Mouse (Mus musculus) stomach, embryonic 16.5 days (tissue): ENCODE results near the gene Ythdf2. TPM values are rescaled to one million over a fixed set of nuclear protein-coding genes. Genes with fewer than 3 reads are reported as not detected.

Source experiments
- ATAC-seq: fragments of 200-750 bp; cut with Nextera tagmentation; 2 replicates; pipeline ENCODE4 v1.8.0; 2017; ENCODE audit warnings: moderate number of reproducible peaks, moderate TSS enrichment; ENCODE audit not compliant: insufficient read depth, low FRiP score
- H3K27ac ChIP-seq: fragments of 300-500 bp; sonication (generic); 2 replicates; pipeline ENCODE4 v1.5.1; 2014; ENCODE audit warnings: low read length
- H3K27me3 ChIP-seq: fragments of 300-500 bp; sonication (generic); 2 replicates; pipeline ENCODE4 v1.6.1; 2014; ENCODE audit warnings: low read length, control low read depth, mixed read lengths; ENCODE audit not compliant: control insufficient read depth, insufficient read depth
- H3K36me3 ChIP-seq: fragments of 300-500 bp; sonication (generic); 2 replicates; pipeline ENCODE4 v1.6.1; 2014; ENCODE audit warnings: low read length; ENCODE audit not compliant: control insufficient read depth, insufficient read depth
- H3K4me1 ChIP-seq: fragments of 300-500 bp; sonication (generic); 2 replicates; pipeline ENCODE4 v1.6.1; 2014; ENCODE audit warnings: low read length, control low read depth, mixed read lengths; ENCODE audit not compliant: control insufficient read depth, insufficient read depth
- H3K4me2 ChIP-seq: fragments of 300-500 bp; sonication (generic); 2 replicates; pipeline ENCODE4 v1.6.1; 2014; ENCODE audit warnings: low read depth, low read length, mixed read lengths
- H3K4me3 ChIP-seq: fragments of 300-500 bp; sonication (generic); replicated peaks from 2 replicates; pipeline ENCODE4 v1.5.1; 2014; ENCODE audit warnings: mild to moderate bottlenecking, low read length
- H3K9ac ChIP-seq: fragments of 300-500 bp; sonication (generic); 2 replicates; pipeline ENCODE4 v1.6.1; 2014; ENCODE audit warnings: low read length
- H3K9me3 ChIP-seq: fragments of 300-500 bp; sonication (generic); replicated peaks from 2 replicates; pipeline ENCODE4 v1.6.1; 2016; ENCODE audit warnings: low read length, control low read depth; ENCODE audit not compliant: control insufficient read depth
- WGBS: fragments of 180-500 bp; shearing (Covaris S2); extraction: QIAGEN DNeasy Blood & Tissue Kit; methylation state at CpG from one replicate; pipeline ENCODE4 v1.1.7; 2014; 5-methylcytosine and 5-hydroxymethylcytosine counted together
- polyA plus RNA-seq: library from polyadenylated mRNA; unstranded; fragments of >200 nt; fragmentation: Nextera tagmentation; extraction: Ambion mirVana; gene quantifications from 2 replicates; pipeline ENCODE4 v1.2.1, GENCODE M21; 2015

Ythdf2 gene
- polyA plus RNA-seq, 1 experiment from 2014 or later, result 84.2 TPM

DNA sequence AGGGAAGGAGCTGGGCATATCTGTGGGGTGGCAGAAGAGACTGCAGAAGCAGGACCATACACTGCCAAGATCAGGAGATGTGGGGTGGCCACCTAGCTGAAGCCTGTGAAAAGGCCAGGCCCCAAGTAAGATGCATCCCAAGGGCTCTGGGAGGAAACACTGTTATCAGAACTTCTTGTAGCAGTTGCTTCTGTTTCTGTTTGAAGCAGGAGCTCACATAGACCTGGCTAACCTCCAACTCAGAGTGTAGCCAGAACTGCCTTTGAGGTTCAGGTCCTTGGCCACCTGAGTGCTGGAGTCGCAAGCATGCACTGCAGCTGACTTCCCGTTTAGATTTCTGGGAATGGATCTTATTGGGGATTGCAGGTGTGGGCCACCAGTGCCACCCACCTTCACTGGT is 5.7 kb upstream of the Ythdf2 start:
- H3K4me2 ChIP-seq, result no peak overlapping the region
- WGBS, result 69% methylated on average over 2 of the region's 2 CpGs
- no peaks in the 10 kb centered on the region for H3K27me3 ChIP-seq
- no peak overlapping the region for H3K27ac ChIP-seq
- no peak overlapping the region for H3K9ac ChIP-seq
- H3K4me3 ChIP-seq, result no peak overlapping the region
- H3K36me3 ChIP-seq, result no peaks in the 10 kb centered on the region
- H3K9me3 ChIP-seq, result no peaks in the 10 kb centered on the region
- no peak for ATAC-seq
- no peaks in the 10 kb centered on the region for H3K4me1 ChIP-seq

DNA sequence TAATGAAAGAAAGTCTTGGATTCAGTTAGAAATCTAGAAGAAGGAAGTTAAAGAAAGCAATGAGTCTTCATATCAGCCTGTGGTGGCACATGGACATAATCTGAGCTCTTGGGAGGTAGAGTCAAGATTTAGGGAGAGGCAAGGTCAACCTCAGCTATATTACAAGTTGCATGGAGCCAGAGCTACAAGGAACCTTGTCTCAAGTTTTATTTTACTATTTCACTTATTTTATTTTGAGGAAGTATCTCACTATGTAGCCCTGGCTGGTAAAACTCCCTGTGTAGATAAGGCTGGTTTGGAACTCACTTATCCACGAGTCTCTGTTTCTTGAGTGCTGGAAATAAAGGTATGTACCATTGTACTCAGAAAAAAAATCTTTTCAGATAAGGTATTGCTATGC is 4.5 kb upstream of the Ythdf2 start:
- no peak overlapping the region for H3K4me2 ChIP-seq
- H3K36me3 ChIP-seq, result no peaks in the 10 kb centered on the region
- WGBS, result 48% methylated on average over 1 of the region's 1 CpGs
- no peaks in the 10 kb centered on the region for H3K9me3 ChIP-seq
- peaks cover 4% of the 10 kb centered on the region; the same call in 1 of the 2 replicates for H3K4me1 ChIP-seq
- H3K9ac ChIP-seq, result no peak overlapping the region
- no peak overlapping the region for H3K4me3 ChIP-seq
- no peak overlapping the region for H3K27ac ChIP-seq
- no peaks in the 10 kb centered on the region for H3K27me3 ChIP-seq
- ATAC-seq, result no peak

DNA sequence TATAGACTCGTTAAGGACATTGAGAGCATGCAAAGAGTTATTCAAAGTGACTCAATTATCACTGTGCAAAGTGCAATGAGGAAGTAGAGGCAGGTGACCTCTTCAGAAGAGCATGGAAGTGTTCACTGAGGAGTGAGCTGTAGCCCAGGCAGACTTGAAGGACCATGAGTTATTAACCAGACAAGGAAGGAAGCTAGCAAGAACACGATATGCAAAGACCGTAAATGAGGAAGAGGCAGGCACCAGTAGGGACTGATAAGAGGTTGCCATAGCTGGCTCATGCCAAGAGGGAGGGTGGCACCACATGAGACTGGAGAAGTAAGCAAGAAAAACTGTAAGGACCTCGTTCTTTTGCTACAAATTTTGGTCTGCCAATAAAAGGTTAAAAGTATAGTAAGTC is 2.7 kb upstream of the Ythdf2 start:
- Histone ChIP-seq H3K9me3 (no peaks in the 10 kb centered on the region), H3K27ac (peak overlapping the region; percentile 14; the same call in 1 of the 2 replicates), H3K27me3 (no peaks in the 10 kb centered on the region), H3K4me3 (no peak overlapping the region), H3K4me2 (no peak overlapping the region), H3K36me3 (0 out of 2 replicates have a peak, but pooled peaks cover 2% of the 10 kb centered on the region), H3K4me1 (peaks cover 12% of the 10 kb centered on the region), H3K9ac (no peak overlapping the region)
- ATAC-seq, result no peak
- WGBS, result 63% methylated on average over 4 of the region's 4 CpGs

DNA sequence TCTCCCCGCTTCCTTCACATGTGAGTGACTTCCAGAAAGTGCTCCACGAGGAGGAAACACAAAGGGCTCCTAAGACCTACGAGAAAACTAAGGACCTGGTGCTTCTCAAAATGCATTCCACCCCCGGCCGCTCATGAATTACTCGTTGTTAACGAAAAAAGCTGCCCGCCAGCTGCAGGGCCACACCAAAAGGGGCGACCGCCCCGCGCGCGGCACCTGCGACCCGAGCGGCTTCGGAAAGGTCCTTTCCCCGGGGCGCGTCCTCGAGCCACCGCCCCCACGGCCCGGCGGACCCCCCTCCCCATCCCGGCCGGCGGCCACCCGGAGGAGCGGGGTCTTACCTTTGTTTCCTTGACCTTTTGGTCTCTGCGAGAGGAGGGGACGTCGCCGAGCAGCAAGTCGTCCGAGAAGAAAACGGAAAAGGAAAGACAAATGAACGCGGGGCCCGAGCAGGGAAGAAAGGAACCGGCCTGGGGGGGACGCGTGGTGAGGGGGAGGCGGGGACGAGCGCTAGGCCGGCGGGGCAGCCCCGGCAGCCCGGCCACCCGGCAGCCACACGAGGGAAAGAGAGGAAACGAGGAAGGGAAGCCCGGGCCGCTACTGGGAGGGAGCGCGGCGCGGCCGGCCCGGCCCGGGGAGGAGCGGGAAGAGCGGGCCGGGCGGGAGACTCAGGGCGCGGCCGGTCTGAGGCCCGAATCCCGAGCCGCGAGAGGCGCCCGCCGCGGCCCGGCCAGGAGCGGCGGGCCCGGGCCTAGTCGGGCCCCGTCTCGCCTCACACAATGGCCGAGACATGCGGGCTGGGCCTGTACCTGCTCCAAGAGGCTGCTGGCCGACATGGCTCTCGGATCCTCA is 786 bp downstream of the Ythdf2 start:
- peak overlapping the region; percentile 97 for H3K4me3 ChIP-seq
- H3K27ac ChIP-seq, result peak overlapping the region; percentile 94
- H3K4me2 ChIP-seq, result peak overlapping the region; percentile 71
- H3K9me3 ChIP-seq, result no peaks in the 10 kb centered on the region
- H3K36me3 ChIP-seq, result peaks cover 8% of the 10 kb centered on the region; the same call in 1 of the 2 replicates
- under 1% methylated on average over 86 of the region's 89 CpGs for WGBS
- H3K27me3 ChIP-seq, result no peaks in the 10 kb centered on the region
- peak; percentile 79 for ATAC-seq
- peaks cover 17% of the 10 kb centered on the region for H3K4me1 ChIP-seq
- peak overlapping the region; percentile 99 for H3K9ac ChIP-seq

DNA sequence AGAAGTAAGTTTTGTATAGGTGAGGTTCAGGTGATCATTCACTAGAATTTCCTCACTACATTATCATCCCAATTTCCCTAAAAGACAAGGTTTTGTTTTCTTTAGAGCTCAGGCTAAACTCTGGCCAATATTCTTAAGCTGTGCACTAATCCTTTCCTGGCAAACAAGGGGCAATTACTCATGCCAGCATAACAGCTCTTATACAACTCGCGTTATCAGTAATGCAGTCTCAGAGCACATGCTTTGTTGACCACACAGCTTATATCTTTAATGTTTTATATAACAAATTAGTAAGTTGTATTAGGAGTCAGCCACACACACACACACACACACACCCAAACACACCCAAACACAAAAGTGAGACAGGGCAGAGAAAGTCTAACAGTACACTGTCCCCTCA is 1.8 kb downstream of the Ythdf2 start:
- H3K4me2 ChIP-seq, result peak overlapping the region; percentile 71
- H3K36me3 ChIP-seq, result peaks cover 8% of the 10 kb centered on the region; the same call in 1 of the 2 replicates
- H3K4me3 ChIP-seq, result peak overlapping the region; percentile 97
- H3K9ac ChIP-seq, result peak overlapping the region; percentile 99
- H3K4me1 ChIP-seq, result peaks cover 17% of the 10 kb centered on the region
- no peaks in the 10 kb centered on the region for H3K9me3 ChIP-seq
- 12% methylated on average over 2 of the region's 2 CpGs for WGBS
- no peak for ATAC-seq
- no peaks in the 10 kb centered on the region for H3K27me3 ChIP-seq
- no peak overlapping the region for H3K27ac ChIP-seq

DNA sequence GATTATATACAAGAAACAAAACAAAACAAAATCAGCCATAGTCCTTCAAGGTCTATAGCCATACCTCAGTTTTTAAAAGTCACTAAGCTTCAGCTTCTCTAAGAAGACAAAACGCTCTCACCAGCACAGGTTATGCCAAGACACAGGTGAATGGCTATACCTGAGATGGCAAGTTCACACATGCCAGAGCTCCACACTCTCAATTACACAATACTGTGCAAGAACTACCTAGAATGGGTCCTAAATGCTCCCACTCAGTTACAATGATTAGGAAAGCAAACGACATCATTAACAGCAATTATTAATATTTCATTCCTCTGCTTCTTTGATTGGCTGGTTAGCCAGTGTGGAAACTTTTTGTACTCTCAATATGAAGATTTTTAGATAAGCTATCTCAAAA is 2.8 kb downstream of the Ythdf2 start:
- H3K27me3 ChIP-seq, result no peaks in the 10 kb centered on the region
- H3K4me1 ChIP-seq, result peaks cover 17% of the 10 kb centered on the region
- H3K4me3 ChIP-seq, result no peak overlapping the region
- no peak for ATAC-seq
- no peaks in the 10 kb centered on the region for H3K9me3 ChIP-seq
- no peak overlapping the region for H3K27ac ChIP-seq
- peak overlapping the region; percentile 11; the same call in 1 of the 2 replicates for H3K4me2 ChIP-seq
- peaks cover 11% of the 10 kb centered on the region; the same call in 1 of the 2 replicates for H3K36me3 ChIP-seq
- H3K9ac ChIP-seq, result no peak overlapping the region; the same call in 1 of the 2 replicates
- WGBS, result 80% methylated on average over 2 of the region's 2 CpGs

DNA sequence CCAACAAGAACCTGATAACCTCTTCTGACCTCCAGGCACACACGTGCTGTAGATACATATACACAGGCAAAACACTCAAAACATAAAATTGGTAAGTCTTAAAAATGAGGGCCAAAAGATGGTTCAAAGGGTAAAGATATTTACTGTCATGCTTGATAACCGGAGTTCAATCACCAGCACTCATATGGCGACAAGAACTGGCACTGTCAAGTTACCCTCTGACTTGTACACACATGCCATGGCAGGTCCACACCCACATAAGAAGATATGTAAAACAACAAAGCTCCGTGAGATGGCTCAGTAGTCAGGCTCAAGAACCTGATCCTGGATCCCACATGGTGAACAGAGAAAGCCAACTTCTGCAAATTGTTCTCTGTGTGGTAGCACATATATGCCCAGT is 4.8 kb downstream of the Ythdf2 start:
- H3K9me3 ChIP-seq, result no peaks in the 10 kb centered on the region
- H3K4me1 ChIP-seq, result peaks cover 22% of the 10 kb centered on the region
- no peak for ATAC-seq
- H3K4me3 ChIP-seq, result no peak overlapping the region
- H3K27ac ChIP-seq, result no peak overlapping the region
- WGBS, result 70% methylated on average over 4 of the region's 4 CpGs
- no peak overlapping the region for H3K4me2 ChIP-seq
- no peaks in the 10 kb centered on the region for H3K27me3 ChIP-seq
- H3K9ac ChIP-seq, result no peak overlapping the region
- H3K36me3 ChIP-seq, result peaks cover 22% of the 10 kb centered on the region; the same call in 1 of the 2 replicates

DNA sequence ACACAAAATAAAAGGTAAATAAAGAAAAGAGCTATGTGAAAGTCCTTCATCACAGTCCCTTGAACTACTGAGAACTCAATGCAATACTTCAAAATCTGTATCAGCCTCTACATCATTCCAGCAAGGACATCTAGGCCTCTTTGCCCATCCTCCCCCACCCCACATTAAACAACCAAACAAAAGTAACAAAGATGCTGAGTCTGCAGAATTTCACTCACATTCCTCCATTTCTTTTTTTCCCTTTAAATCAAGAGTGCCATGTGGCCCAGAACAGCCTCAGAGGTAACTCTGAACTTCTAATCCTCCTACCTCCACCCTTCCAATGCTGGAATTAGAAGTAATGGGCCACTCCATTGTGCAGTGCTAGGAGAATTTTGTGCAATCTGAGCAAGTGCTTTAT is 13.3 kb downstream of the Ythdf2 start:
- H3K27ac ChIP-seq, result no peak overlapping the region
- peaks cover 6% of the 10 kb centered on the region for H3K36me3 ChIP-seq
- H3K4me1 ChIP-seq, result peaks cover 26% of the 10 kb centered on the region
- no peaks in the 10 kb centered on the region for H3K9me3 ChIP-seq
- no peak overlapping the region for H3K4me2 ChIP-seq
- H3K4me3 ChIP-seq, result no peak overlapping the region
- ATAC-seq, result no peak
- H3K27me3 ChIP-seq, result no peaks in the 10 kb centered on the region
- H3K9ac ChIP-seq, result no peak overlapping the region

DNA sequence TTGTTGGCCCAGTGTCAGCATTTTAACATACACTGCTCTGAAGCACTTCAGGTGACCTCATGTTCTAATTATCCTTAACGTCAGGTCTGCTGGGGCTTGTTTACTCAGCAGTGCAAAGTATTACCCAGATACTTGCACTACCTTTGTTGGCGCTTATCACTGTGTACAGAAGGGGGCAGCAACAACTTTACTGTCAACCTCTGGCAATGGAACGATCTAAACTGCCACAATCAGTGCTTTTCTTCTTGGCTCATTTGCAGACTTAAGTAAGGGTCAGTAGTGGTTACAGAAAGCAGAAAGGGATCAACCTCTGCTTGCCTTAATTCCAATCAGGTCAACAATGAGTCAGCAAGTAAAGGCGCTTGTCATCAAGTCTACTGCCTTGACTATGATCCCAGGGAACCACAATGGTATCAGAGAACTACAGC is 13.8 kb downstream of the Ythdf2 start:
- no peak overlapping the region for H3K9ac ChIP-seq
- peaks cover 24% of the 10 kb centered on the region for H3K4me1 ChIP-seq
- ATAC-seq, result peak; percentile 84
- no peak overlapping the region for H3K4me2 ChIP-seq
- H3K9me3 ChIP-seq, result no peaks in the 10 kb centered on the region
- no peak overlapping the region; the same call in 1 of the 2 replicates for H3K27ac ChIP-seq
- H3K27me3 ChIP-seq, result no peaks in the 10 kb centered on the region
- 37% methylated on average over 4 of the region's 4 CpGs for WGBS
- H3K36me3 ChIP-seq, result peaks cover 3% of the 10 kb centered on the region
- H3K4me3 ChIP-seq, result no peak overlapping the region
